Mouse (Mus musculus) c-Kit-positive CD71-positive TER-119-negative erythroid progenitor cells, embryonic 14.5 days (primary cell): ENCODE results near the gene Slc16a5.

Experiments used
- DNase-seq: peaks from one replicate; pipeline ENCODE4 v3.0.0-alpha.2; 2013; ENCODE audit warnings: low read depth

The Slc16a5 gene

GRCm38 (mm10) chr11:115515021-115515420, 52.7 kb downstream of the Slc16a5 start:
- DNase-seq: no peak

- no peak for DNase-seq
Observed at GRCm38 (mm10) chr11:115516942-115517341, 54.7 kb downstream of the Slc16a5 start.

- no peak for DNase-seq
Observed at GRCm38 (mm10) chr11:115518693-115519092, 56.4 kb downstream of the Slc16a5 start.

- no peak for DNase-seq
Observed at GRCm38 (mm10) chr11:115519581-115519980, 57.3 kb downstream of the Slc16a5 start.

- no peak for DNase-seq
Observed at GRCm38 (mm10) chr11:115520218-115520617, 57.9 kb downstream of the Slc16a5 start.

- DNase-seq: no peak
Observed at GRCm38 (mm10) chr11:115521080-115521479, 58.8 kb downstream of the Slc16a5 start.

- DNase-seq: no peak
Observed at GRCm38 (mm10) chr11:115522238-115522637, 60.0 kb downstream of the Slc16a5 start.

- DNase-seq: no peak
Observed at GRCm38 (mm10) chr11:115522703-115523102, 60.4 kb downstream of the Slc16a5 start.
